Mouse (Mus musculus) olfactory bulb, adult 2 months (tissue): ENCODE data around the gene Pdzd2.

ENCODE experiments used
- CTCF ChIP-seq: fragments of 200-500 bp; IDR thresholded peaks from 2 replicates; pipeline ENCODE4 v1.5.1; 2012; ENCODE audit warnings: low read depth, mild to moderate bottlenecking, low read length, moderate library complexity; ENCODE audit not compliant: insufficient read depth
- POLR2A ChIP-seq: fragments of 200-500 bp; IDR thresholded peaks from 2 replicates; pipeline ENCODE4 v1.6.1; 2012; ENCODE audit warnings: mild to moderate bottlenecking, low read depth, low read length, moderate library complexity; ENCODE audit not compliant: insufficient read depth

GRCm38 (mm10) chr15:12319889-12320288, 419.8 kb downstream of the Pdzd2 start:
- TF ChIP-seq CTCF (no peak), POLR2A (no peak)
